Mouse (Mus musculus): ENCODE measurements around the gene Idnk. TPM values are rescaled to one million over a fixed set of nuclear protein-coding genes. Genes with fewer than 3 reads are reported as not detected.

The Idnk gene
- polyA plus RNA-seq, 1 experiment from 2014 or later: 69.1 TPM

GRCm38 (mm10) chr13:58149033-58149558 lies 8.4 kb upstream of the Idnk start:
- no peaks in the 10 kb centered on the region for H3K9me3 ChIP-seq
- ATAC-seq (ENCODE audit: low FRiP score, low read depth): peak; percentile 66; the same call in 1 of the 2 replicates

GRCm38 (mm10) chr13:58149629-58150028 lies 7.8 kb upstream of the Idnk start:
- Histone ChIP-seq H3K27me3 (replicated peaks) (no peaks in the 10 kb centered on the region), H3K9ac (no peak overlapping the region), H3K9me3 (no peaks in the 10 kb centered on the region), H3K4me1 (no peaks in the 10 kb centered on the region; the same call in 1 of the 2 replicates), H3K4me2 (replicated peaks) (no peak overlapping the region), H3K36me3 (no peaks in the 10 kb centered on the region), H3K27ac (no peak overlapping the region), H3K4me3 (no peak overlapping the region)
- no peak for ATAC-seq (ENCODE audit: low FRiP score, low read depth)
- 85% methylated on average over 3 of the region's 3 CpGs for WGBS

More at GRCm38 (mm10) chr13:58149033-58149558, 8.4 kb upstream of the Idnk start:
- Histone ChIP-seq H3K27ac (no peak overlapping the region), H3K4me1 (no peaks in the 10 kb centered on the region; the same call in 1 of the 2 replicates), H3K4me3 (peak overlapping the region; percentile 33; the same call in 1 of the 2 replicates), H3K9ac (no peak overlapping the region), H3K4me2 (replicated peaks) (peak overlapping the region; percentile 60), H3K27me3 (replicated peaks) (no peaks in the 10 kb centered on the region), H3K36me3 (no peaks in the 10 kb centered on the region)
- 35% methylated on average over 5 of the region's 5 CpGs for WGBS

- no peak overlapping the region for H3K4me3 ChIP-seq
- H3K4me2 ChIP-seq (replicated peaks): no peak overlapping the region
- 84% methylated on average over 11 of the region's 11 CpGs for WGBS
- no peak for ATAC-seq (ENCODE audit: low FRiP score, low read depth)
- H3K36me3 ChIP-seq: no peaks in the 10 kb centered on the region
- no peak overlapping the region for H3K9ac ChIP-seq
- no peaks in the 10 kb centered on the region for H3K27me3 ChIP-seq (replicated peaks)
- H3K9me3 ChIP-seq: no peaks in the 10 kb centered on the region
- no peak overlapping the region for H3K27ac ChIP-seq
- no peaks in the 10 kb centered on the region; the same call in 1 of the 2 replicates for H3K4me1 ChIP-seq
Observed at GRCm38 (mm10) chr13:58150442-58150841, 7.0 kb upstream of the Idnk start.

GRCm38 (mm10) chr13:58156031-58156430 lies 1.4 kb upstream of the Idnk start:
- peaks cover 5% of the 10 kb centered on the region; the same call in 1 of the 2 replicates for H3K4me1 ChIP-seq
- no peak overlapping the region for H3K4me3 ChIP-seq
- 87% methylated on average over 2 of the region's 2 CpGs for WGBS
- H3K9me3 ChIP-seq: no peaks in the 10 kb centered on the region; the same call in 1 of the 2 replicates
- no peak for ATAC-seq (ENCODE audit: low FRiP score, low read depth)
- H3K27ac ChIP-seq: no peak overlapping the region
- no peaks in the 10 kb centered on the region for H3K27me3 ChIP-seq (replicated peaks)
- H3K36me3 ChIP-seq: peaks cover 15% of the 10 kb centered on the region
- no peak overlapping the region for H3K4me2 ChIP-seq (replicated peaks)
- H3K9ac ChIP-seq: no peak overlapping the region

DNA sequence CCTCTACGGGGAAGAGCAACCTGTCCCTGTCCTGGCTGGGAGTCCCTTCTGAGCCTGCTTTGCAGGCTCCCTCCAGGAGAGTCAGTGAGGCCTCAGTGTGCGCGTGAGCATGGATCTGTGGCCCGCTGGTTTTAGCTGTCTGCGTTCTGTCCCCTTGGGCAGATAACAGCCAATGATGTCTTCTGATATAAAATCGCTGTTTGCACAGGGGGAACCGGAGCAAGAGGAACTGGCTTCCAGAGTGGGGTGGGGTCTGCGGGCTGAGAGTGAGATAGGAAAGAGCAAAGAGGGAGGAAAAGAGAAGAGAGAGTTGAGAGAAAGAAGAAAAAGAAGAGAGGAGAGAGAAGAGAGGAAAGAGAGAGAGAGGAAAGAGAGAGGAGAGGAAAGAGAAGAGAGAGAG lies 413 bp upstream of the Idnk start:
- 34% methylated on average over 8 of the region's 8 CpGs for WGBS
- H3K9me3 ChIP-seq: peaks cover 6% of the 10 kb centered on the region
- no peaks in the 10 kb centered on the region for H3K27me3 ChIP-seq (replicated peaks)
- no peak overlapping the region for H3K27ac ChIP-seq
- peak overlapping the region; percentile 82 for H3K4me2 ChIP-seq (replicated peaks)
- peak overlapping the region; percentile 82 for H3K4me3 ChIP-seq
- H3K9ac ChIP-seq: peak overlapping the region; percentile 86
- peak; percentile 43; the same call in 1 of the 2 replicates for ATAC-seq (ENCODE audit: low FRiP score, low read depth)
- H3K4me1 ChIP-seq: peaks cover 5% of the 10 kb centered on the region; the same call in 1 of the 2 replicates
- peaks cover 24% of the 10 kb centered on the region for H3K36me3 ChIP-seq

- ATAC-seq (ENCODE audit: low FRiP score, low read depth): peak; percentile 35
- peak overlapping the region; percentile 86 for H3K9ac ChIP-seq
- H3K4me1 ChIP-seq: peaks cover 5% of the 10 kb centered on the region; the same call in 1 of the 2 replicates
- H3K36me3 ChIP-seq: peaks cover 32% of the 10 kb centered on the region
- 14% methylated on average over 16 of the region's 16 CpGs for WGBS
- peaks cover 6% of the 10 kb centered on the region for H3K9me3 ChIP-seq
- peak overlapping the region; percentile 82 for H3K4me2 ChIP-seq (replicated peaks)
- H3K4me3 ChIP-seq: peak overlapping the region; percentile 82
- H3K27ac ChIP-seq: no peak overlapping the region
- no peaks in the 10 kb centered on the region for H3K27me3 ChIP-seq (replicated peaks)
Observed at GRCm38 (mm10) chr13:58158099-58158912, 857 bp downstream of the Idnk start.

GRCm38 (mm10) chr13:58160761-58161160 lies 3.3 kb downstream of the Idnk start:
- WGBS: 97% methylated on average over 15 of the region's 15 CpGs
- H3K4me1 ChIP-seq: peaks cover 5% of the 10 kb centered on the region; the same call in 1 of the 2 replicates
- no peak overlapping the region for H3K9ac ChIP-seq
- H3K36me3 ChIP-seq: peaks cover 42% of the 10 kb centered on the region
- H3K27me3 ChIP-seq (replicated peaks): no peaks in the 10 kb centered on the region
- H3K4me3 ChIP-seq: no peak overlapping the region
- no peak overlapping the region for H3K4me2 ChIP-seq (replicated peaks)
- no peak overlapping the region for H3K27ac ChIP-seq
- ATAC-seq (ENCODE audit: low FRiP score, low read depth): no peak
- H3K9me3 ChIP-seq: peaks cover 12% of the 10 kb centered on the region

- peaks cover 43% of the 10 kb centered on the region for H3K36me3 ChIP-seq
- 93% methylated on average over 12 of the region's 12 CpGs for WGBS
Observed at GRCm38 (mm10) chr13:58163343-58163742, 5.9 kb downstream of the Idnk start.

DNA sequence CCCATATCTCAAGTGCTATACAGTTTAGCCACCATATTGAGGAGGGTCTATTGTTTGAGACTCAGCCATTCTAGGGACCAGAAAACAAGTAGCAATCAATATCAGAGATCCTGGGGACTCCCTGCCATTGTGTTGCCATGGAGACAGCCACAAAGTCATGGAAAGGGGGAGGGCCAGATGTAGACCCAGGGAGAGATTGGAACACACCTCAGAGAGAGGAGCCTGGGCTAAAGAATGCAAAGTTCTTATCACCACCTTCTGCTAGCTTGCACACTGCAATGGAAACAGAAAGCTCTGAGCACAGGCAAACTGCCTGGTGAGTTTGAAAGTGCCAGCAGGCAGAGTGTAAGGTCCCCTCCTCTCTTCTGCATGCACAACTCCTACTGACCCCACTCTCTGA lies 10.7 kb downstream of the Idnk start:
- H3K4me1 ChIP-seq: no peaks in the 10 kb centered on the region
- ATAC-seq (ENCODE audit: low FRiP score, low read depth): no peak
- 0 out of 2 replicates have a peak, but pooled peaks cover 6% of the 10 kb centered on the region for H3K9me3 ChIP-seq
- no peak overlapping the region for H3K27ac ChIP-seq
- H3K4me2 ChIP-seq (replicated peaks): no peak overlapping the region
- peaks cover 17% of the 10 kb centered on the region for H3K36me3 ChIP-seq
- H3K27me3 ChIP-seq (replicated peaks): no peaks in the 10 kb centered on the region
- H3K9ac ChIP-seq: no peak overlapping the region
- no peak overlapping the region for H3K4me3 ChIP-seq

More at GRCm38 (mm10) chr13:58163343-58163742, 5.9 kb downstream of the Idnk start:
- Histone ChIP-seq H3K27me3 (replicated peaks) (no peaks in the 10 kb centered on the region), H3K4me3 (no peak overlapping the region), H3K4me1 (no peaks in the 10 kb centered on the region), H3K27ac (no peak overlapping the region), H3K9me3 (peaks cover 12% of the 10 kb centered on the region), H3K9ac (no peak overlapping the region), H3K4me2 (replicated peaks) (no peak overlapping the region)
- no peak for ATAC-seq (ENCODE audit: low FRiP score, low read depth)

DNA sequence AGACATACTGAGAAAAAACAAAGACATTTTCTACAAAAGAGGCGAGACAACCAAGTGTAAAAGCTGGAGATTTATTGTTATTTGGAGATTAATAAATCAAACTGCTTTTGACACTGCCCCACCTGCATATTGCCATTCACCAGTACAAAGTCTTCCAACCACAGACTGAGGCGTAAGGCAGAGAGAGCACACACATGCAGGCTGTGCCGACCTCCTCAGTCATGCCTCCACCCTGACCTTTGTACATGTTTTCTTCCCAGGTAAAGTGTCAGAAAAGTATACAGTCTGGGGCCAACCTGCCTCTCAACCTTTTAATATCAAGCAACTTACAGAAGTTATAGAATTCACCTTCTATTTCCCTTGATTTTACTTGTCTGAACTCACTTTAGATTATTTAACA lies 18.7 kb downstream of the Idnk start:
- H3K4me3 ChIP-seq: no peak overlapping the region
- no peak overlapping the region for H3K9ac ChIP-seq
- no peak overlapping the region for H3K27ac ChIP-seq
- H3K27me3 ChIP-seq (replicated peaks): no peaks in the 10 kb centered on the region
- no peak overlapping the region for H3K4me2 ChIP-seq (replicated peaks)
- no peaks in the 10 kb centered on the region for H3K4me1 ChIP-seq
- 85% methylated on average over 3 of the region's 3 CpGs for WGBS
- H3K36me3 ChIP-seq: peaks cover 58% of the 10 kb centered on the region
- H3K9me3 ChIP-seq: no peaks in the 10 kb centered on the region
- no peak for ATAC-seq (ENCODE audit: low FRiP score, low read depth)

DNA sequence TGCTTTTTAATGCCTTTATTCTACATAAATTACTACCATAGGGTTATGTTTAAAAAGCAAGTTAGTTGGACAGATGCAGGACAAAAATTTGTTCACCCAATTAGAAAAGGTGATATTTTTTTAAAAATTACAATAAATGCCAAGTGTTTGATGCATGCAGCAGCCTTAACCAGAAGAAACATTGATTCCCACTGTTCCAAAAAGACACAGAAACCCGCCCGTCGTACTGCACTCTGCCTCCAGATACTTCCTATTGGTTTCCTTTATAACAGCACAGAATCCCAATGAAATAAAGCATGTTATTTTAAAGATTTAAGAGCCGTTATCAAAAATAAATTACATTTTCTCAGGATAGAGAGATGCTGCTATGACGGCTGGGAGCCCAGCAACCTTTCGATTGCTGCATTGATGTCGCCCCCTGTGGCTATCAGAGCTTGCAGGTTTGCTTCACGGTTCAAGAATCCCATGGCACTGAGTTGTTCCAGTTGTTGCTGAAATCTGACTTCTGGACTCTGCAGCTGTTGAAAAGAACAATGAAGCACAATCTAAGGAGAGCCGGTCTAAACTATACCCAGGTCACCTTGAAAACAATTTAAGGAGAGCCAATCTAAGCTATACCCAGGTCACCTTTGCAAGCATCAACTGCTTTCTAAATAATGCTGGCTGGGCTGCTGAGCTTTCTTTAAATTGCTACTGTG lies 20.2 kb downstream of the Idnk start:
- no peak for ATAC-seq (ENCODE audit: low FRiP score, low read depth)
- Histone ChIP-seq H3K4me3 (no peak overlapping the region), H3K9me3 (no peaks in the 10 kb centered on the region), H3K27me3 (replicated peaks) (no peaks in the 10 kb centered on the region), H3K4me1 (no peaks in the 10 kb centered on the region), H3K27ac (no peak overlapping the region), H3K9ac (no peak overlapping the region), H3K36me3 (peaks cover 63% of the 10 kb centered on the region), H3K4me2 (replicated peaks) (no peak overlapping the region)
- WGBS: 92% methylated on average over 9 of the region's 9 CpGs

Measured in neural tube, embryonic 12.5 days (tissue).